Mouse (Mus musculus) liver, embryonic 14.5 days (tissue): ENCODE data around the gene Btbd19.

Source experiments
- CTCF ChIP-seq: IDR thresholded peaks from 2 replicates; pipeline ENCODE4 v1.5.1; 2016; ENCODE audit warnings: antibody characterized with exemption, low read depth, control low read depth
- EP300 ChIP-seq: IDR thresholded peaks from 2 replicates; pipeline ENCODE4 v1.6.1; 2016; ENCODE audit warnings: antibody characterized with exemption, low read depth

DNA sequence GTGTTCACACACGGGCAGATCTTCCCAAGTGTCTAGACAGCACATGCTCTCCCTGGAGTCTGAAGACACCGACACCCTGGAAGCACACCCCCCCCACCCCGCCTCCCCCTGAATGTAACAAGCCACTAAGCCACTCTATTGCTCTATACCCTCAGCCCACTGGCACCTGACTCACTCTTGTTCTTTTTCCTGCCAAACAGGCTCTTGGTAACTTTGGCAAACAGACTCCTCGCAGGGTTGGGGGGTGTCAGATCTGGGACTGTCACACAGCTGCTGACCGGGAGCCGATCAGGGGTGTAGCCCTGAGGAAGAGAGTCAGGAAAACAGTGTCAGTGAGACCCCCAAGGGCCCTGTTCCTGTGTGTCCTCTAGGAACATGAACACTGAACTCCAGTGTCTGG, 5.7 kb upstream of the Btbd19 start:
- no peak for TF ChIP-seq CTCF
- no peak for TF ChIP-seq EP300
